Mouse (Mus musculus): Measurements from ENCODE around the gene Olfr1032.
"Not testable (repeated sequence)": the region's sequence is repeated elsewhere in the genome, so short reads cannot be mapped to it uniquely, and the experiment has no call there.

Gene Olfr1032

DNA sequence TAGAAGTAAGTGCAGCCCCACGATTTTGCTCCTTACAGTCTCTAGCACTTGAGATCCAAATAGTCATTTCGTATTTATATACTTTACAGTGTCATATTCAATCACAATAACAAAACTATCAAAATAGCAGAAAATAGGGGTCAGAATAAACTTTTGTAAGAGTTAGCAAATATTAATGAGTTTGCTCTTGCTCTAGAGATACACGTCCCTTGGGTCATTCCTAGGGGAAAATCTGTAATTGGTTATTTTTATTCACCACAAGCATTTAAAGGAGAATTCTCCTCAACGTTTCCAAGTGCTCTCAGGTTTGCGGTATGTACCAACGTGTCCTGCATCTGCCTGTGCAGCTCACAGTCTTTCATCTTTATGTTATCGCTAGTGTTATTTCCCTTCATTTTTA is at the start of gene Olfr1032:
TSS of gene Olfr1032 (plus strand) at position 301 of the 400 bp plus-strand sequence.
- no peak for DNase-seq (ENCODE audit: low read depth)

DNA sequence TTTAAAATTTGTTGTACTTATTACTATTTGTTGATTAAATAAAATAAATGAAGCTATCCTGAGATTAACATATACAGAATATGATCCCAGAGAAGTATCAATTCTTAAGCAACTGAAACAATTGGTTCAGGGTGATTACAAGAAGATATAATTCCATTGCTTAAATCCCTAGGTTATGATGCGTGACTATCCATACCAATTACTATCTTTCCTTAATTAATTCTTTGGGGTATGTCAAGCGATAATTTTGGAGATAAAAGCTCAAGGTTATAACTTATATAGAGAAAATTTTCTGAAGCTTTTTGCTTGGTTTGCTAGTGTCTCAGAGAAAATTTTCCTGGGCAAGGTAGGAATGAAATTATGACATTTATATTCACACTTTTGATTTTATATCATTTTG is 31.7 kb upstream of the Olfr1032 start, which contains the start of gene Olfr1029:
TSS of gene Olfr1029 (plus strand) at position 301 of the 400 bp plus-strand sequence.
- DNase-seq (ENCODE audit: low read depth), result no peak

DNA sequence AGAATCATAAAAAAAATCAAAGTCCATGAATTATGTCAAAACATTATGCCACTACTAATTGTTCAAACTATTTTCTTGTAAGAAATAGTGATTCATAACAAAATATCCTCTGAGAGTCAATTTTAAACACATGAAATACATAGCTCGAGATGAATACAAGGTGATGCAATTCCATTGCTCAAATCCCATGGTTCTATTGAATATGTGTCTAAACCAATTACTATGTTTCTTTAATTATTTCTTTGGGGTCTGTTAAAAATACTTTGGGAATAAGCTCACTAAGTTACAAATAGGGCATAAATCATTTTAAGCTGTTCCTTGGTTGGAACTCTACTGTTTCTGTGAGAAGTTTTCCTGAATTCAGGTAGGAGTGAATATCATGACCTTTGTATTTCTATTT is 26.4 kb upstream of the Olfr1032 start, which contains the start of gene Olfr1030:
TSS of gene Olfr1030 (plus strand) at position 301 of the 400 bp plus-strand sequence.
- DNase-seq (ENCODE audit: low read depth), result no peak

DNA sequence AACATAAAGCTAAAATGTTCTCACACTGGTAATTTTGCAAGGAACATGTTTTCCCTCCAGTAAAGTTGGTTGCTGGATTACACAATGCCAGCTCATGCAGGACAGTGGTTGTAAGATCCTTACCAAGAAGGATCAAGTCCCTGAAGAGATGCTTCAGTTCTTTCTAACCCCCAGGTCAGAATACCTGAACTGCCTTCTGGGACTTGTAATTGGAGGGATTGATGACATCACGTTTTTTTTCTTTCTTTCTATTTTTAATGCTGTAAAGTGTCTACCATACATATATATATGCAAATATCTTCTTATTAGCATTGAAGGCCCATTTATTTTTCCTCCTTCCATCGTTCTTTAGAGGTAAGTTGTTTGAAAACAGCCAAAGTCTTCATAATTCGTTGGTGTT is 15.3 kb upstream of the Olfr1032 start, which contains the start of gene Olfr1031:
TSS of gene Olfr1031 (plus strand) at position 301 of the 400 bp plus-strand sequence.
- no peak for DNase-seq (ENCODE audit: low read depth)

DNA sequence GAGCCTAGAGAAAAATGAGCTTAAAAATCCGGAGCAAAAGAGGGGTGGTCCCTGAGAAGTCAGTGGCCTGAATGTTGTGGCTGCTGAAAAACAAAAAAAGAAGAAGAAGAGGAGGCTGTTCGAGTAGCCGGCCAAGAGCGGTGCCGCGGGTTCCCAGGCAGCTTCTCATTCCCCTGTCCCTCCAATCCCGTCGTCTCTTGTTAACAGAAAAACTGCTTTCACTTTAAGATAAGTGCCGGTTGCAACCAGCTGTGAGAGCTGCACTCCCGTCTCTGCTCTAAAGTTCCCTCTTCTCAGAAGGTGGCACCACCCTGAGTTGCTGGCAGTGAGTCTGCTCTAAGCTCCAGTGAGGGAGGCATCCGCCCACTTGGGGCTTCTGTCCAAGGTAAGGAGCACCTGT is 15.1 kb downstream of the Olfr1032 start, which contains the start of gene Olfr1033:
TSS of gene Olfr1033 (plus strand) at position 228 of the 400 bp plus-strand sequence.
- DNase-seq (ENCODE audit: low read depth), result not testable (repeated sequence)

DNA sequence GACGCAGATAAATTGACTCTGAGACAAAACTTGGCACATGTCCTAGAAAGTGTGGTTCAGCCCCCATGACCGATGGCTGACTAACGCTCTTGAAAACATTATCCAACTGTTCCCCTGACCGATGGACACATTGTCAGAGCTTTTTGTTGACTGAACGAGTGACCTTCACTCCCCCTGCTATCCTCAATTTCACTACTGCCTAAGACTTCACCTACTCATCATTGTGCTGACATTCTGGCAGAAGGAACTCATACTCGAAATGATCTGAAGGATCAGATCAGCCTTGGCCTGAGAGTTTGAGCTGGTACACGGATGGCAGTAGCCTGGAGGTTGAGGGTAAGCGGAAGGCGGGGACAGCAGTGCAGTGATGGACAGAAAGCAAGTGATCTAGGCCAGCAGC is 16.2 kb downstream of the Olfr1032 start:
- DNase-seq (ENCODE audit: low read depth), result not testable (repeated sequence)

DNA sequence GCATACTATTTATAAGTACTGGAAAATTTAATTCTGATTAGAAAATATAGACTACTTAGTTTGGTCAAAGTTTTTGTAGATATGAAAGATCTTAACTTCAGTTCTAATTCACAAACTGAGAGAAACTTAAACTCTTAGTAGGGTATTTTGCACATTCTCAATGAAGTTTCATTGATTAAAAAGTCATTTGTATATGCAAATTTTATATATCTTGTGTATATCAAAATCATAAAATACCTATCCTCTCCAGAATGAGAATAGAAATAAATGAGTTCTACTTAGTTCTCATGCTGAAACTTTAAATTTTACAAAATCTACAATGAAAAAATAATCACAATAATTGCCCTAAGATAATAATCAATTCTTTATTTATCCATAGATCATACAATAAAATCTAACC is 40.2 kb downstream of the Olfr1032 start, which contains the start of gene Olfr1034:
TSS of gene Olfr1034 (plus strand) at position 301 of the 400 bp plus-strand sequence.
- DNase-seq (ENCODE audit: low read depth), result no peak

DNA sequence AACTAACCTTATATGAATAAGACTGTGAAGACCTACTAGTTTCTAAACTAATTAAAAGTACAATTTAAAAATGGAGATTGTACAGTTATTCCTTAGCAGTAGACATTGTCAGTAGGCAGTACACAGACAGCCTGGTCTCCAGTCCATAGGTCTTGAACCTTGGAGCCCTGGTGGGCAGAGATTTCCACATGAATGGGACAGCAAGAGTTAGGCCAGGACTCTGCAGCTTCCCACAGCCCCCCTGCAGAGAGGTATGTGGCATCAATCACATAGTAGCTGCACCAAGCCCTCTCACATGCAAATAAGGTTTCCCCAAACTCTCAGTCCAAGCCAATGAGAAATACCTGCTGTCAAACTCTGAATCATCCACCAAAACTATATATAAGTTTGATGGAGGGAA is 45.4 kb downstream of the Olfr1032 start:
- not testable (repeated sequence) for DNase-seq (ENCODE audit: low read depth)
